Mouse (Mus musculus): ENCODE measurements at regions not wholly inside any gene's neighbourhood (a gene's known extent, or its start where the extent isn't known, plus 50 kb on each side); places are given as distances from the start of the nearest gene placed in this dataset.

GRCm38 (mm10) chr1:81516575-81517210 lies 439.9 kb downstream of the Nyap2 start:
- DNase-seq (ENCODE audit: low spot score) (no peak), ATAC-seq (replicated peaks; ENCODE audit: low FRiP score) (no peak)
- H3K9me3 ChIP-seq (ENCODE audit: control insufficient read depth, low read length): no peaks in the 10 kb centered on the region
- H3K4me1 ChIP-seq (replicated peaks; ENCODE audit: control insufficient read depth, insufficient read depth, low read length): no peaks in the 10 kb centered on the region
- H3K27me3 ChIP-seq (replicated peaks; ENCODE audit: control insufficient read depth, insufficient read depth, low read length): no peaks in the 10 kb centered on the region
- H3K4me3 ChIP-seq (ENCODE audit: low read depth, low read length): no peak overlapping the region
- H3K36me3 ChIP-seq (ENCODE audit: control insufficient read depth, insufficient read depth, low read length): no peaks in the 10 kb centered on the region
- H3K9ac ChIP-seq (ENCODE audit: low read depth, low read length): no peak overlapping the region
- no peak overlapping the region for H3K27ac ChIP-seq (ENCODE audit: low read depth, low read length)
- no peak overlapping the region for H3K4me2 ChIP-seq
- 60% methylated on average over 10 of the region's 10 CpGs for WGBS

GRCm38 (mm10) chr1:81520420-81521273 lies 443.9 kb downstream of the Nyap2 start:
- Histone ChIP-seq H3K4me3 (ENCODE audit: low read depth, low read length) (no peak overlapping the region), H3K36me3 (ENCODE audit: control insufficient read depth, insufficient read depth, low read length) (no peaks in the 10 kb centered on the region), H3K27ac (ENCODE audit: low read depth, low read length) (no peak overlapping the region), H3K4me1 (replicated peaks; ENCODE audit: control insufficient read depth, insufficient read depth, low read length) (no peaks in the 10 kb centered on the region), H3K9me3 (ENCODE audit: control insufficient read depth, low read length) (no peaks in the 10 kb centered on the region), H3K4me2 (no peak overlapping the region), H3K9ac (ENCODE audit: low read depth, low read length) (no peak overlapping the region), H3K27me3 (replicated peaks; ENCODE audit: control insufficient read depth, insufficient read depth, low read length) (no peaks in the 10 kb centered on the region)
- ATAC-seq (replicated peaks; ENCODE audit: low FRiP score) (no peak), DNase-seq (ENCODE audit: low spot score) (no peak)
- WGBS: 74% methylated on average over 9 of the region's 9 CpGs

- ATAC-seq (replicated peaks; ENCODE audit: low FRiP score) (no peak), DNase-seq (ENCODE audit: low spot score) (no peak)
- Histone ChIP-seq H3K9me3 (ENCODE audit: control insufficient read depth, low read length) (no peaks in the 10 kb centered on the region), H3K27ac (ENCODE audit: low read depth, low read length) (no peak overlapping the region), H3K4me3 (ENCODE audit: low read depth, low read length) (no peak overlapping the region), H3K4me2 (no peak overlapping the region), H3K27me3 (replicated peaks; ENCODE audit: control insufficient read depth, insufficient read depth, low read length) (no peaks in the 10 kb centered on the region), H3K9ac (ENCODE audit: low read depth, low read length) (no peak overlapping the region), H3K4me1 (replicated peaks; ENCODE audit: control insufficient read depth, insufficient read depth, low read length) (no peaks in the 10 kb centered on the region), H3K36me3 (ENCODE audit: control insufficient read depth, insufficient read depth, low read length) (no peaks in the 10 kb centered on the region)
- WGBS: 83% methylated on average over 3 of the region's 3 CpGs
Measured at GRCm38 (mm10) chr1:81522929-81523328, 446.2 kb downstream of the Nyap2 start.

GRCm38 (mm10) chr1:81525821-81526220 lies 449.1 kb downstream of the Nyap2 start:
- Histone ChIP-seq H3K4me3 (ENCODE audit: low read depth, low read length) (no peak overlapping the region), H3K4me2 (no peak overlapping the region), H3K9ac (ENCODE audit: low read depth, low read length) (no peak overlapping the region), H3K9me3 (ENCODE audit: control insufficient read depth, low read length) (no peaks in the 10 kb centered on the region), H3K4me1 (replicated peaks; ENCODE audit: control insufficient read depth, insufficient read depth, low read length) (no peaks in the 10 kb centered on the region), H3K36me3 (ENCODE audit: control insufficient read depth, insufficient read depth, low read length) (no peaks in the 10 kb centered on the region), H3K27me3 (replicated peaks; ENCODE audit: control insufficient read depth, insufficient read depth, low read length) (no peaks in the 10 kb centered on the region), H3K27ac (ENCODE audit: low read depth, low read length) (no peak overlapping the region)
- DNase-seq (ENCODE audit: low spot score) (no peak), ATAC-seq (replicated peaks; ENCODE audit: low FRiP score) (no peak)

- Histone ChIP-seq H3K27ac (ENCODE audit: low read depth, low read length) (no peak overlapping the region), H3K4me1 (replicated peaks; ENCODE audit: control insufficient read depth, insufficient read depth, low read length) (no peaks in the 10 kb centered on the region), H3K9me3 (ENCODE audit: control insufficient read depth, low read length) (no peaks in the 10 kb centered on the region), H3K9ac (ENCODE audit: low read depth, low read length) (no peak overlapping the region), H3K4me3 (ENCODE audit: low read depth, low read length) (no peak overlapping the region), H3K36me3 (ENCODE audit: control insufficient read depth, insufficient read depth, low read length) (no peaks in the 10 kb centered on the region), H3K4me2 (no peak overlapping the region), H3K27me3 (replicated peaks; ENCODE audit: control insufficient read depth, insufficient read depth, low read length) (no peaks in the 10 kb centered on the region)
- DNase-seq (ENCODE audit: low spot score): no peak
- 71% methylated on average over 5 of the region's 5 CpGs for WGBS
- no peak for ATAC-seq (replicated peaks; ENCODE audit: low FRiP score)
Measured at GRCm38 (mm10) chr1:81537836-81538235, 461.1 kb downstream of the Nyap2 start.

- DNase-seq (ENCODE audit: low spot score): no peak
- no peak overlapping the region for H3K4me2 ChIP-seq
- H3K27me3 ChIP-seq (replicated peaks; ENCODE audit: control insufficient read depth, insufficient read depth, low read length): no peaks in the 10 kb centered on the region
- H3K36me3 ChIP-seq (ENCODE audit: control insufficient read depth, insufficient read depth, low read length): no peaks in the 10 kb centered on the region
- WGBS: 79% methylated on average over 5 of the region's 5 CpGs
- no peaks in the 10 kb centered on the region for H3K4me1 ChIP-seq (replicated peaks; ENCODE audit: control insufficient read depth, insufficient read depth, low read length)
- no peak for ATAC-seq (replicated peaks; ENCODE audit: low FRiP score)
- no peak overlapping the region for H3K4me3 ChIP-seq (ENCODE audit: low read depth, low read length)
- no peak overlapping the region for H3K27ac ChIP-seq (ENCODE audit: low read depth, low read length)
- no peaks in the 10 kb centered on the region for H3K9me3 ChIP-seq (ENCODE audit: control insufficient read depth, low read length)
- H3K9ac ChIP-seq (ENCODE audit: low read depth, low read length): no peak overlapping the region
Measured at GRCm38 (mm10) chr1:81539591-81540311, 463.0 kb downstream of the Nyap2 start.

GRCm38 (mm10) chr1:81548906-81549305 lies 472.2 kb downstream of the Nyap2 start:
- no peak overlapping the region for H3K27ac ChIP-seq (ENCODE audit: low read depth, low read length)
- no peak overlapping the region for H3K4me3 ChIP-seq (ENCODE audit: low read depth, low read length)
- H3K9me3 ChIP-seq (ENCODE audit: control insufficient read depth, low read length): no peaks in the 10 kb centered on the region
- H3K36me3 ChIP-seq (ENCODE audit: control insufficient read depth, insufficient read depth, low read length): no peaks in the 10 kb centered on the region
- no peaks in the 10 kb centered on the region for H3K4me1 ChIP-seq (replicated peaks; ENCODE audit: control insufficient read depth, insufficient read depth, low read length)
- no peak overlapping the region for H3K4me2 ChIP-seq
- WGBS: 75% methylated on average over 2 of the region's 2 CpGs
- H3K27me3 ChIP-seq (replicated peaks; ENCODE audit: control insufficient read depth, insufficient read depth, low read length): no peaks in the 10 kb centered on the region
- DNase-seq (ENCODE audit: low spot score): no peak
- no peak for ATAC-seq (replicated peaks; ENCODE audit: low FRiP score)
- no peak overlapping the region for H3K9ac ChIP-seq (ENCODE audit: low read depth, low read length)

GRCm38 (mm10) chr1:81549706-81550105 lies 473.0 kb downstream of the Nyap2 start:
- no peak overlapping the region for H3K4me3 ChIP-seq (ENCODE audit: low read depth, low read length)
- no peaks in the 10 kb centered on the region for H3K4me1 ChIP-seq (replicated peaks; ENCODE audit: control insufficient read depth, insufficient read depth, low read length)
- WGBS: 83% methylated on average over 5 of the region's 5 CpGs

More at GRCm38 (mm10) chr1:81549706-81550105, 473.0 kb downstream of the Nyap2 start:
- Histone ChIP-seq H3K27ac (ENCODE audit: low read depth, low read length) (no peak overlapping the region), H3K9ac (ENCODE audit: low read depth, low read length) (no peak overlapping the region), H3K4me2 (no peak overlapping the region), H3K36me3 (ENCODE audit: control insufficient read depth, insufficient read depth, low read length) (no peaks in the 10 kb centered on the region), H3K9me3 (ENCODE audit: control insufficient read depth, low read length) (no peaks in the 10 kb centered on the region), H3K27me3 (replicated peaks; ENCODE audit: control insufficient read depth, insufficient read depth, low read length) (no peaks in the 10 kb centered on the region)
- DNase-seq (ENCODE audit: low spot score) (no peak), ATAC-seq (replicated peaks; ENCODE audit: low FRiP score) (no peak)

Data from liver, embryonic 11.5 days (tissue).